Mouse (Mus musculus): ENCODE results near the gene Nckap1l. TPM values are rescaled to one million over a fixed set of nuclear protein-coding genes. Genes with fewer than 3 reads are reported as not detected.
"Not testable (repeated sequence)": the region's sequence is repeated elsewhere in the genome, so short reads cannot be mapped to it uniquely, and the experiment has no call there.

Gene Nckap1l
- polyA plus RNA-seq (2012; rRNA removed), result 4.5 TPM in 2 replicates
- polyA plus RNA-seq (2014; fragmentation: Nextera tagmentation; extraction: Ambion mirVana), result 3.9 TPM in 2 replicates

DNA sequence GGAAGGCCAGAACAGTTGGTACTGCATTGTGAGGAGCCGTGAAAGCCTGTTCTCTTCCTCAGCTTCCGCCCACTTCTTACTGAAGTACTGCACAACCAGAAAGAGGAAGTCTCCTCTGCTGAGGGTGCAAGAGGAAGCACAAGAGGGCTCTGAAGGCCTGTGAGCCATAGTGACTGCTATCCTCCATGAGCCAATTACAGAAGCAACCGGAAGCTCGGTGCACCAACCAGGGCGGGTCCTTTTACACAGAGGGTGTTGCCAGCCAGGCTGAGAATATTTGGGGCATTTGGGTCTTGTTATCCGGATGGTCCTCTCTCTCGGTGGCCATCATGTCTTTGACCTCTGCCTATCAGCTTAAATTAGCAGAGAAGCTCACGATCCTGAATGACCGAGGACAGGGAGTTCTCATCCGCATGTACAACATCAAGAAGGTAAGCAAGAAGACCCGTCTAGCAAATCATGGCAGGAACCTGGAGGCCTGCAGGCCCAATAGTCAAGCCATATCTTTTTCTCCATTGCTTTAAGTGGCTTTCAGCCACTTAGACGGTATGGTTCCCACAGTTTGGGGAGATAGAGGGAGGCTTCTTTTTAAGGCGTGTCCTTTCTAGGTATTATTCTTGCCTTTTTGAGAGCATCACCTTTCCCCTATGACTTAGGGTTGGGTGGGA is at the start of gene Nckap1l:
Gene Nckap1l, plus strand, starts transcription at position 244 of the 668 bp plus-strand sequence.
- Histone ChIP-seq H3K27ac (replicated peaks; ENCODE audit: low read depth, low read length) (no peak within 1 kb of the TSS), H3K4me1 (ENCODE audit: control insufficient read depth, insufficient read depth, low read length) (no peaks in the 10 kb centered on the region), H3K4me3 (replicated peaks; ENCODE audit: low read length) (no peak within 1 kb of the TSS), H3K9me3 (ENCODE audit: control insufficient read depth, low read length) (no peaks in the 10 kb centered on the region), H3K4me2 (replicated peaks; ENCODE audit: low read depth, low read length, severe bottlenecking) (no peak within 1 kb of the TSS), H3K27me3 (ENCODE audit: control insufficient read depth, insufficient read depth, low read length) (no peaks in the 10 kb centered on the region), H3K9ac (ENCODE audit: low read depth, low read length, severe bottlenecking) (no peak within 1 kb of the TSS), H3K36me3 (ENCODE audit: control insufficient read depth, insufficient read depth, low read length) (no peaks in the 10 kb centered on the region)
- 91% methylated on average over 13 of the region's 13 CpGs for WGBS
- ATAC-seq (ENCODE audit: low FRiP score, low read depth) (no peak), DNase-seq (ENCODE audit: low spot score) (no peak)
- no peak for TF ChIP-seq POLR2A (IDR thresholded peaks at IDR 0.05; ENCODE audit: borderline replicate concordance, extremely low read depth, insufficient read depth, insufficient read length)

DNA sequence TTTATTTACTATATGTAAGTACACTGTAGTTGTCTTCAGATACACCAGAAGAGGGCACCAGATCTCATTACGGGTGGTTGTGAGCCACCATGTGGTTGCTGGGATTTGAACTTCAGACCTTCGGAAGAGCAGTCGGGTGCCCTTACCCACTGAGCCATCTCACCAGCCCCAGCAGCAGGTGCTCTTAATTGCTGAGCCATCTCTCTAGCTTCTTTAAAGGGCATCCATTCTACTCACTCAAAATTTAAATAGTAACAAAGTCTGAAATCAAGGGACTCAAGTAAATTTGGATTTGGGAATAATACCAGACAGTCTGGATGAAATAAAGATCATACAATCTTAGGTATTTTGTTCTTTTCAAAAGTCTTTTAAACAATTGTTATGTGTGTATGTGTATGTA is 48.0 kb upstream of the Nckap1l start:
- H3K4me3 ChIP-seq (replicated peaks; ENCODE audit: low read length); H3K36me3 ChIP-seq (ENCODE audit: control insufficient read depth, insufficient read depth, low read length); ATAC-seq (ENCODE audit: low FRiP score, low read depth); H3K27ac ChIP-seq (replicated peaks; ENCODE audit: low read depth, low read length); H3K27me3 ChIP-seq (ENCODE audit: control insufficient read depth, insufficient read depth, low read length); H3K9me3 ChIP-seq (ENCODE audit: control insufficient read depth, low read length); DNase-seq (ENCODE audit: low spot score); H3K4me1 ChIP-seq (ENCODE audit: control insufficient read depth, insufficient read depth, low read length); H3K4me2 ChIP-seq (replicated peaks; ENCODE audit: low read depth, low read length, severe bottlenecking); H3K9ac ChIP-seq (ENCODE audit: low read depth, low read length, severe bottlenecking): not testable (repeated sequence)
- WGBS, result 89% methylated on average over 2 of the region's 3 CpGs

DNA sequence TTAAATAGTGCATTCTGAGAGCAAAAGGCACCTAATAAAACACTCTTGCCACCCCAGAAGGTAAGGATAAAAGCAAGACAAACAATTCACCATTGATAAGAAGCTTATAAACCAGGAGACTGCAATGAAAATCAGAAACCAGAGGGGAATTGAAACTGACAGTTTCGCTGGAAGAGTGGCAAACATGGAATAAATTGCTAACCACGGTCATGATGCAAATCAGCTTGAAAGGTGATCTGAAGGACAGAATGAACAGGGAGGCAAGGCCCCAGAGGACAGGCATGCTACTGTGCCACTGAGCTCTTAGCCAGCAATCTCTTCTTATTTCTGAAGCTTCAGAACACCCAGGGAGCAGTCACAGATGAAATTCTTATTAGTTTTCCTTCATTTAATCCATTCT is 26.6 kb upstream of the Nckap1l start:
- H3K27ac ChIP-seq (replicated peaks; ENCODE audit: low read depth, low read length), result no peak overlapping the region
- ATAC-seq (ENCODE audit: low FRiP score, low read depth), result no peak
- no peak overlapping the region for H3K4me3 ChIP-seq (replicated peaks; ENCODE audit: low read length)
- H3K4me2 ChIP-seq (replicated peaks; ENCODE audit: low read depth, low read length, severe bottlenecking), result no peak overlapping the region
- H3K9ac ChIP-seq (ENCODE audit: low read depth, low read length, severe bottlenecking), result no peak overlapping the region
- no peak for TF ChIP-seq POLR2A (IDR thresholded peaks at IDR 0.05; ENCODE audit: borderline replicate concordance, extremely low read depth, insufficient read depth, insufficient read length)
- no peaks in the 10 kb centered on the region for H3K27me3 ChIP-seq (ENCODE audit: control insufficient read depth, insufficient read depth, low read length)
- H3K36me3 ChIP-seq (ENCODE audit: control insufficient read depth, insufficient read depth, low read length), result no peaks in the 10 kb centered on the region
- 15% methylated on average over 2 of the region's 2 CpGs for WGBS
- H3K9me3 ChIP-seq (ENCODE audit: control insufficient read depth, low read length), result no peaks in the 10 kb centered on the region
- no peak for DNase-seq (ENCODE audit: low spot score)
- no peaks in the 10 kb centered on the region for H3K4me1 ChIP-seq (ENCODE audit: control insufficient read depth, insufficient read depth, low read length)

DNA sequence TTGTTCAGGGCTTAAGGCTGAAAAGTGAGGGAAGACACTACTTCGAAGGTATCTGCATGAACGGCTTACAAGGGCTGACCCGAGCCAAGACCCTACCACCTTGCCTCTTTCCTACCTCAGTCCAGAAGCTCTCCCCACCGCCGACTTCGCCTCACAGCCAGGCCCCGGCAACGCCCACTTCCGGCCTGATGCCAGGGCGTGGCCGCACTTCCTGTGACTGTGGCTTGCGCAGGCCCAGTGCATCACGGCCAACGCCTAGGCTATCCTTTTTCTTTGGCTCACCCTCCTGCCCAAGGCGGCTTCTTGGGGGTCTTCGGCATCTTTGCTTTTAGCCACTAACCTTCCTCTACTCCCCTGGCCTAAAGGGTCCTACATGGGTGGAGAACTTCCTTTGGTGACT is 23.4 kb upstream of the Nckap1l start, which contains the start of gene Gtsf1:
Gene Gtsf1, minus strand, starts transcription at position 230 of the 400 bp plus-strand sequence.
- Histone ChIP-seq H3K27me3 (ENCODE audit: control insufficient read depth, insufficient read depth, low read length) (no peaks in the 10 kb centered on the region), H3K9me3 (ENCODE audit: control insufficient read depth, low read length) (no peaks in the 10 kb centered on the region), H3K27ac (replicated peaks; ENCODE audit: low read depth, low read length) (no peak within 1 kb of the TSS), H3K4me3 (replicated peaks; ENCODE audit: low read length) (no peak within 1 kb of the TSS), H3K9ac (ENCODE audit: low read depth, low read length, severe bottlenecking) (no peak within 1 kb of the TSS), H3K36me3 (ENCODE audit: control insufficient read depth, insufficient read depth, low read length) (no peaks in the 10 kb centered on the region), H3K4me2 (replicated peaks; ENCODE audit: low read depth, low read length, severe bottlenecking) (no peak within 1 kb of the TSS), H3K4me1 (ENCODE audit: control insufficient read depth, insufficient read depth, low read length) (no peaks in the 10 kb centered on the region)
- WGBS, result 89% methylated on average over 16 of the region's 16 CpGs
- DNase-seq (ENCODE audit: low spot score) (no peak), ATAC-seq (ENCODE audit: low FRiP score, low read depth) (no peak)
- no peak for TF ChIP-seq POLR2A (IDR thresholded peaks at IDR 0.05; ENCODE audit: borderline replicate concordance, extremely low read depth, insufficient read depth, insufficient read length)

DNA sequence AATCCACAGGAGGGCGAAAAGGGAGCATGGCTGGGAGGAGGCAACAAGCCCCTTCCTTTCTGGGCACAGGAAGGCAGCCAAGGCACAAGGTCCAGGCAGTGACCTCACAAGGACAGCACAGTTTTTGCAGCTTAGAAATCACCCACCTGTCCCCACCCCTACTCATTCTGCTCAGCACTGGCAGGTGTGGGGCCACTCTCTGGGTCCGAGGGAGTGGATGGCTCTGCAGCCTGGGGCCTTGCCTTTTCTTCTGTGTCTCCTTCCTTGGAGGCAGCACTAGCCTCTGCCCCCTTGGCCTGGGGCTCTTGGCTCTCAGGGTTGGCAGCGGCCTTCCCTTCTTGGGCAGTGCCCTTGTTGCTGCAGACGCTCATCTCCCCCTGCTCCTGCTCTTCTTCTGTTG is 7.6 kb upstream of the Nckap1l start:
- not testable (repeated sequence) for H3K9ac ChIP-seq (ENCODE audit: low read depth, low read length, severe bottlenecking); H3K4me1 ChIP-seq (ENCODE audit: control insufficient read depth, insufficient read depth, low read length); H3K4me3 ChIP-seq (replicated peaks; ENCODE audit: low read length); H3K9me3 ChIP-seq (ENCODE audit: control insufficient read depth, low read length); H3K36me3 ChIP-seq (ENCODE audit: control insufficient read depth, insufficient read depth, low read length); H3K27ac ChIP-seq (replicated peaks; ENCODE audit: low read depth, low read length); H3K27me3 ChIP-seq (ENCODE audit: control insufficient read depth, insufficient read depth, low read length); DNase-seq (ENCODE audit: low spot score); ATAC-seq (ENCODE audit: low FRiP score, low read depth); H3K4me2 ChIP-seq (replicated peaks; ENCODE audit: low read depth, low read length, severe bottlenecking)
- WGBS, result 82% methylated on average over 4 of the region's 4 CpGs

DNA sequence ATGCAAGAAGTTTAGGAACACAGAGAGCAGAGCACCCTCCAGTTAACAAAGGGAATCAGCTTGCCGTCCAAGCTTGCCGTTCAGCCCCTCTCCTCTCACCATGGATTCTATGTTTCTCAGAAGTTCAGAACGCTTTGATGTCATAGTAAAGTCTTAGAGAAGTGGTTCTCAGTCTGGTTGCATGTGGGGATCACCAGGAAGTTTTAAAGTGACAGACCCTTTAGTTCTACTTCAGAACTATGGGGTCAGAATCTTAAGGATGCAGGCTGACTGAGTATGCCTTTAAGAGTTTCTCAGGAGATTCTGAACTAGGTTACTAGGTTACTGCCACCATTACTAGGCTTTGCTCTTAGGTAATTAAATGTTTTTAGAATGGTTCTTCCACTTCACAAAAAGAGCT is 5.2 kb upstream of the Nckap1l start, which contains the start of gene Gtsf2:
Gene Gtsf2, minus strand, starts transcription at position 101 of the 400 bp plus-strand sequence.
- Histone ChIP-seq H3K4me2 (replicated peaks; ENCODE audit: low read depth, low read length, severe bottlenecking) (no peak within 1 kb of the TSS), H3K9me3 (ENCODE audit: control insufficient read depth, low read length) (no peaks in the 10 kb centered on the region), H3K9ac (ENCODE audit: low read depth, low read length, severe bottlenecking) (no peak within 1 kb of the TSS), H3K36me3 (ENCODE audit: control insufficient read depth, insufficient read depth, low read length) (no peaks in the 10 kb centered on the region), H3K27ac (replicated peaks; ENCODE audit: low read depth, low read length) (no peak within 1 kb of the TSS), H3K27me3 (ENCODE audit: control insufficient read depth, insufficient read depth, low read length) (no peaks in the 10 kb centered on the region), H3K4me1 (ENCODE audit: control insufficient read depth, insufficient read depth, low read length) (no peaks in the 10 kb centered on the region), H3K4me3 (replicated peaks; ENCODE audit: low read length) (no peak within 1 kb of the TSS)
- no peak for DNase-seq (ENCODE audit: low spot score)
- WGBS, result 28% methylated on average over 3 of the region's 3 CpGs
- no peak for ATAC-seq (ENCODE audit: low FRiP score, low read depth)
- TF ChIP-seq POLR2A (IDR thresholded peaks at IDR 0.05; ENCODE audit: borderline replicate concordance, extremely low read depth, insufficient read depth, insufficient read length), result no peak

Data from limb, embryonic 14.5 days (tissue).